ENCODE assay signal across 17 mouse cellular contexts in the genomic region with DNA sequence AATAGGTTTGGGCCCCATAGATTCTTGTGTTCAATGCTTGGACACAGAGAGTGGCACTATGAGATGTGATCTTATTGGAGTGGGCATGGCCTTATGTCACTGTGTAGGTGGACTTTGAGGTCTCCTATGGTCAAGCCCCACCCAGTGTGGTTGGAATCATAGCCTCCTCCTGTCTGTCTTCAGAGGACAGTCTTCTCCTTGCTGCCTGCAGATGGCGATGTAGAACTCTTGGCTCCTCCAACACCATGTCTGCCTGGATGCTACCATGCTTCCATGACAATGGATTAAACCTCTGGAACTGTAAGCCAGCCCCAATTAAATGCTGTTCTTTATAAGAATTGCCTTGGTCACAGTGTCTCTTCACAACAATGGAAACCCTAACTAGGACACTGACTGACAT. TPM values are rescaled to one million over a fixed set of nuclear protein-coding genes. Genes with fewer than 3 reads are reported as not detected.
DNase-seq lines count a peak whose midpoint lies in the region; ATAC-seq and TF ChIP-seq lines count a peak whose summit lies in the region.
"Had no signal": no experiment of that assay in that cellular context is flagged by ENCODE, and none has a peak within 500 bp of the region (broad histone marks: within the 10 kb centered on the region; RNA-seq: fewer than 3 reads in every experiment).

No protein-coding gene starts in this region.

- H3K36me3 ChIP-seq in intestine, postnatal 0 days (ENCODE audit: control insufficient read depth, insufficient read depth) = no peaks in the 10 kb centered on the region
- H3K36me3 ChIP-seq in intestine, embryonic 16.5 days (ENCODE audit: control insufficient read depth, insufficient read depth, low read length) = no peaks in the 10 kb centered on the region
- H3K36me3 ChIP-seq in thymus, adult 2 months (ENCODE audit: control insufficient read depth, insufficient read depth, low read length) = no peaks in the 10 kb centered on the region
- no peaks in the 10 kb centered on the region for H3K36me3 ChIP-seq in heart, embryonic 10.5 days

- WGBS in intestine, postnatal 0 days = 96% methylated on average over 1 of the region's 1 CpGs
- WGBS in intestine, embryonic 16.5 days = 96% methylated on average over 1 of the region's 1 CpGs
- 97% methylated on average over 1 of the region's 1 CpGs for WGBS in thymus, adult 2 months
- WGBS in heart, embryonic 10.5 days = 94% methylated on average over 1 of the region's 1 CpGs

- ATAC-seq in intestine, postnatal 0 days = no peak
- no peak; the same call in 1 of the 2 replicates for ATAC-seq in intestine, embryonic 16.5 days
- 0 out of 2 replicates have a peak, but pooled peaks have one; percentile 39 for ATAC-seq in common myeloid progenitor, adult 5-6 weeks (replicated peaks; ENCODE audit: low read depth, poor library complexity, severe bottlenecking)
- ATAC-seq: inflammation-experienced regulatory T-cells, adult 6 months had no signal

- peak; percentile 7 for DNase-seq in thymus, adult 2 months
- DNase-seq in thymus, postnatal 0 days (ENCODE audit: low spot score) = no peak
- DNase-seq in left cerebral cortex, adult 9 months (ENCODE audit: low spot score in 2 of 2) = no peak
- no peak for DNase-seq in ovary, postnatal 10 days (ENCODE audit: low spot score)
- DNase-seq in heart, embryonic 10.5 days (ENCODE audit: low spot score) = no peak
- DNase-seq: cerebellum, postnatal 25 days; heart, adult 11 months; heart, postnatal 10 days; kidney, postnatal 4 days had no signal

- no peaks in the 10 kb centered on the region for H3K27me3 ChIP-seq in intestine, postnatal 0 days (replicated peaks; ENCODE audit: control insufficient read depth, insufficient read depth, low read length)
- H3K27me3 ChIP-seq in intestine, embryonic 16.5 days (replicated peaks; ENCODE audit: control insufficient read depth, insufficient read depth, low read length) = no peaks in the 10 kb centered on the region
- H3K27me3 ChIP-seq in thymus, adult 2 months (ENCODE audit: control insufficient read depth, insufficient read depth, low read length) = no peaks in the 10 kb centered on the region
- no peaks in the 10 kb centered on the region for H3K27me3 ChIP-seq in heart, embryonic 10.5 days (ENCODE audit: insufficient read depth, poor library complexity, severe bottlenecking)

- peak; percentile 57 for TF ChIP-seq CTCF in intestine, postnatal 0 days (IDR thresholded peaks at IDR 0.05; ENCODE audit: low read depth)
- no peak for TF ChIP-seq CTCF in thymus, adult 2 months (IDR thresholded peaks at IDR 0.05; ENCODE audit: borderline replicate concordance, control insufficient read depth, extremely low read depth, insufficient read depth, low read length, poor library complexity)

- no peak overlapping the region for H3K4me3 ChIP-seq in intestine, postnatal 0 days (ENCODE audit: low read depth, low read length)
- H3K4me3 ChIP-seq in intestine, embryonic 16.5 days (ENCODE audit: low read length) = no peak overlapping the region
- H3K4me3 ChIP-seq in thymus, adult 2 months (ENCODE audit: control insufficient read depth, insufficient read depth, low read length) = no peak overlapping the region
- H3K4me3 ChIP-seq in heart, embryonic 10.5 days = no peak overlapping the region

- H3K4me1 ChIP-seq in intestine, postnatal 0 days (replicated peaks; ENCODE audit: control insufficient read depth, insufficient read depth, low read length) = no peaks in the 10 kb centered on the region
- H3K4me1 ChIP-seq in intestine, embryonic 16.5 days (ENCODE audit: control insufficient read depth, insufficient read depth, low read length) = 0 out of 2 replicates have a peak, but pooled peaks cover 8% of the 10 kb centered on the region
- no peaks in the 10 kb centered on the region for H3K4me1 ChIP-seq in thymus, adult 2 months (replicated peaks; ENCODE audit: control insufficient read depth, insufficient read depth, low read length)
- H3K4me1 ChIP-seq in heart, embryonic 10.5 days = peaks cover 15% of the 10 kb centered on the region

- TF ChIP-seq POLR2A in thymus, adult 2 months (IDR thresholded peaks at IDR 0.05; ENCODE audit: control insufficient read depth, extremely low read depth, insufficient read depth, low read length, poor library complexity) = no peak

- no peak overlapping the region for H3K4me2 ChIP-seq in intestine, postnatal 0 days (replicated peaks; ENCODE audit: low read depth)
- H3K4me2 ChIP-seq in intestine, embryonic 16.5 days (ENCODE audit: low read depth, low read length) = no peak overlapping the region

- no peak overlapping the region for H3K9ac ChIP-seq in intestine, postnatal 0 days (ENCODE audit: low read depth, low read length)
- no peak overlapping the region for H3K9ac ChIP-seq in intestine, embryonic 16.5 days (ENCODE audit: low read depth, low read length)

- no peak overlapping the region for H3K27ac ChIP-seq in intestine, postnatal 0 days (ENCODE audit: low read depth, low read length)
- H3K27ac ChIP-seq in intestine, embryonic 16.5 days (ENCODE audit: low read length) = no peak overlapping the region
- H3K27ac ChIP-seq in thymus, adult 2 months (ENCODE audit: control insufficient read depth, insufficient read depth, low read length) = no peak overlapping the region
- no peak overlapping the region for H3K27ac ChIP-seq in heart, embryonic 10.5 days

- H3K9me3 ChIP-seq in intestine, postnatal 0 days (ENCODE audit: control insufficient read depth) = no peaks in the 10 kb centered on the region
- H3K9me3 ChIP-seq in intestine, embryonic 16.5 days (ENCODE audit: control insufficient read depth, low read length) = no peaks in the 10 kb centered on the region
- H3K9me3 ChIP-seq in heart, embryonic 10.5 days = no peaks in the 10 kb centered on the region

RNA-seq across cellular contexts. Expression of a gene that starts 13.3 kb away (rescaled TPM):
- polyA plus RNA-seq in intestine, postnatal 0 days (2015; fragmentation: Nextera tagmentation; extraction: Ambion mirVana) = not detected in 2 replicates
- not detected in 2 replicates for polyA plus RNA-seq in intestine, embryonic 16.5 days (2015; fragmentation: Nextera tagmentation; extraction: Ambion mirVana)
- 0.89 and 1.0 TPM in 2 replicates for polyA plus RNA-seq in thymus, adult 2 months (2012; rRNA removed)
- 0.05 TPM in 2 replicates for polyA plus RNA-seq in thymus, postnatal 0 days (2015; fragmentation: Nextera tagmentation; extraction: Ambion mirVana)
- not detected in 2 replicates for total RNA-seq in common myeloid progenitor, adult 5-6 weeks (2017)
- not detected in 2 replicates for polyA plus RNA-seq in heart, embryonic 10.5 days (2016; fragmentation: Nextera tagmentation; extraction: Ambion mirVana)
- total RNA-seq: heart, postnatal 10 days; left cerebral cortex, postnatal 14 days; monocyte, adult 5-6 weeks; neutrophil, adult 5-6 weeks had no signal
- polyA plus RNA-seq: inflammation-experienced regulatory T-cells, adult 6 months; lung, embryonic 16.5 days had no signal
